Mouse (Mus musculus) C2C12 (cell line): ENCODE results near the gene Rbks. TPM values are rescaled to one million over a fixed set of nuclear protein-coding genes. Genes with fewer than 3 reads are reported as not detected.
"Not testable (repeated sequence)": the region's sequence is repeated elsewhere in the genome, so short reads cannot be mapped to it uniquely, and the experiment has no call there.

ENCODE experiments used
- H3K27me3 ChIP-seq: one replicate; pipeline ENCODE4 v1.6.1; 2011; ENCODE audit not compliant: control insufficient read depth, insufficient read depth, insufficient read length
- H3K36me3 ChIP-seq: one replicate; pipeline ENCODE4 v1.6.1; 2011; ENCODE audit not compliant: control insufficient read depth, insufficient read depth
- H3K4me3 ChIP-seq: one replicate; pipeline ENCODE4 v1.5.1; 2011; ENCODE audit warnings: mild to moderate bottlenecking, control low read depth; ENCODE audit not compliant: poor library complexity, insufficient read depth, severe bottlenecking
- H3K79me2 ChIP-seq: one replicate; pipeline ENCODE4 v1.6.1; 2011; ENCODE audit not compliant: control insufficient read depth, insufficient read depth
- H3K79me3 ChIP-seq: one replicate; pipeline ENCODE4 v1.6.1; 2011; ENCODE audit warnings: low read depth, control low read depth
- H3ac ChIP-seq: one replicate; pipeline ENCODE3; 2011; ENCODE audit warnings: low read depth; ENCODE audit not compliant: control insufficient read depth, insufficient read length
- CEBPB ChIP-seq: IDR thresholded peaks from one replicate; pipeline ENCODE4 v1.6.1; 2011; ENCODE audit warnings: low read depth, mild to moderate bottlenecking, control low read depth, moderate library complexity
- CTCF ChIP-seq: IDR thresholded peaks from one replicate; pipeline ENCODE4 v1.5.1; 2011; ENCODE audit not compliant: control insufficient read depth, insufficient read depth, insufficient read length
- FOSL1 ChIP-seq: IDR thresholded peaks from one replicate; pipeline ENCODE4 v1.8.0; 2011; ENCODE audit warnings: mild to moderate bottlenecking, low read length; ENCODE audit not compliant: poor library complexity, insufficient read depth, severe bottlenecking
- MAX ChIP-seq: IDR thresholded peaks from one replicate; pipeline ENCODE4 v1.6.1; 2011; ENCODE audit warnings: mild to moderate bottlenecking, control low read depth
- MYOD1 ChIP-seq: IDR thresholded peaks from one replicate; pipeline ENCODE4 v1.6.1; 2011; ENCODE audit warnings: low read depth; ENCODE audit not compliant: control insufficient read depth, insufficient read length
- MYOG ChIP-seq: IDR thresholded peaks from one replicate; pipeline ENCODE4 v1.6.1; 2011; ENCODE audit not compliant: control insufficient read depth, insufficient read length; ENCODE audit errors: extremely low read depth
- USF1 ChIP-seq: IDR thresholded peaks from one replicate; pipeline ENCODE4 v1.6.1; 2011; ENCODE audit warnings: low read depth, mild to moderate bottlenecking, control low read depth, moderate library complexity
- polyA plus RNA-seq: library from polyadenylated mRNA; unstranded; fragments of >200 nt; fragmentation: generic; extraction: Trizol; gene quantifications from one replicate; pipeline ENCODE4 v1.2.1, GENCODE M21; 2012; ENCODE audit warnings: missing spikeins

Gene Rbks
- polyA plus RNA-seq, 1 experiment = 1.3 TPM

DNA sequence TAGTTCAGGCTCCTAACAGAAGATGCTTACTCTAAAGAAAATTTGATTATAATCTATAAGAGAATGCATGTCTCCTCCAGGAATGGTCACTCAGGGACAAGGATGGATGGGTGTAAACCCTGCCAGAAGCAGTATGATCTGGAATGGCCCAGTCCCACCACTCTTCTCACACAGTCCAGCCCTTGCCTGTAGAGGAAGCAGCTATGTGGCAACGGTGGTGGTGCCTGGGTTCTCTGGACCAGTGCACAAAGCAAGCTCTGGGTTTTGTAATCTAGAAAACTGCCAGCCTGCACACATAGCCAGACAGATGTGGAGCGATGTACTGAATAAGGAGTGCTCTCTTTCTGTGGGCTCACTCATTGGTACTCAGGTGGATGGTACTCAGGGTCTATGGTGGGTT, 56.9 kb downstream of the Rbks start:
- no peaks in the 10 kb centered on the region for H3K79me3 ChIP-seq
- no peaks in the 10 kb centered on the region for H3K79me2 ChIP-seq
- H3K4me3 ChIP-seq = no peak overlapping the region
- H3K36me3 ChIP-seq = peaks cover 7% of the 10 kb centered on the region
- H3ac ChIP-seq = no peak overlapping the region
- TF ChIP-seq MYOD1 (no peak), FOSL1 (no peak), CTCF (no peak), CEBPB (no peak), MAX (no peak), USF1 (no peak), MYOG (no peak)
- H3K27me3 ChIP-seq = no peaks in the 10 kb centered on the region

DNA sequence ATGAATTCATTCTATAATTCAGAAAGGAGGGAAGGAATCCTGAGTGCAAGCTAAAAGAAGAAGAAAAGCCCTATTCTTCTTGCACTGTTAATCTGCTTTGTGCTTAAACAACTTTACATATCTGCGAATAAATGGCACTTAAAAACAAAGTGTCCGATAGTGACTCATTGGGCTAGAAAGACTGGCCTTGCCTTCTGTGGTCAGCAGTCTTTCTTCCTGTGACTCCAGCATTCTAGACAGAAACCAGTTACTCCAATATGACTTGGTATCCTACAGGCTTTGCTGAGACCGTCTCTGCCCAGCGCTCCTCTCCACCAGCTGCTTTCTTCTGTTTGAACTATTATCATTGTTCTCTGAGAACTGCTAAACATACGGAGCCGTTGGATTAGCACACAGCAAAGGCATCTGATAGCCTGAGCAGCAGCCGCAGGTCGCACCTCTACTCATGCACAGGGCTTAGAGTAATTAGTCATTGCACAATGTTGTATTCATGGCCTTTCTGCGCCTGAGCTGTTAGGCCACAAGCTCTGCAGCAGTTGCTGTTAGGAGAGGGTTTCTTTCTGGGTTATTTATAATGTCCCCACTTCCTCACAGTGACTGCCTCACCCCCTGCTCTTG, 60.7 kb downstream of the Rbks start:
- TF ChIP-seq MAX = peak; percentile 54
- TF ChIP-seq MYOG = no peak
- peak; percentile 2 for TF ChIP-seq FOSL1
- TF ChIP-seq MYOD1 = peak; percentile 29
- TF ChIP-seq CEBPB = peak; percentile 97
- no peaks in the 10 kb centered on the region for H3K79me2 ChIP-seq
- H3ac ChIP-seq = no peak overlapping the region
- no peaks in the 10 kb centered on the region for H3K27me3 ChIP-seq
- no peak overlapping the region for H3K4me3 ChIP-seq
- no peaks in the 10 kb centered on the region for H3K79me3 ChIP-seq
- peaks cover 5% of the 10 kb centered on the region for H3K36me3 ChIP-seq

DNA sequence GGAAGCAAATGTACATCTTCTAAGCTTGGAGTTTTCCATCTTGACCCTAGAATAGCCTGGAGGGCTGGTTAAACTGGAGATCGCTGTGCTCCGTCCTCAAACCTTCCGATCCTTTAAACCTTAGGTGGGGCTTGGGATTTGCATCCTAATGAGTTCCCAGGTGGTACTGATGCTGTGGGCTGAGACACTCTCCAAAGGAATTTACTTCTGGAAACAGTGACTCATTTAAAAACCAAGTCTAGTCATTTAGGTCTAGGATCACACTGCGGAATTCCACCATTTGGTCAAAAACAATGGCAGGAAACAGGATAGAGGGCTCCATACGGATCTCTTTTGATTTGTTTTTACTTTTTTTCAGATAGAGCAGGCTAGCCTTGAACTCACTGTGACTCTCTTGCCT, 62.7 kb downstream of the Rbks start:
- TF ChIP-seq FOSL1 (no peak), CTCF (no peak), USF1 (no peak), MYOD1 (no peak), MYOG (no peak), MAX (no peak), CEBPB (no peak)
- H3K79me2 ChIP-seq = no peaks in the 10 kb centered on the region
- H3K27me3 ChIP-seq = no peaks in the 10 kb centered on the region
- no peaks in the 10 kb centered on the region for H3K79me3 ChIP-seq
- no peak overlapping the region for H3ac ChIP-seq
- H3K36me3 ChIP-seq = no peaks in the 10 kb centered on the region
- H3K4me3 ChIP-seq = no peak overlapping the region

DNA sequence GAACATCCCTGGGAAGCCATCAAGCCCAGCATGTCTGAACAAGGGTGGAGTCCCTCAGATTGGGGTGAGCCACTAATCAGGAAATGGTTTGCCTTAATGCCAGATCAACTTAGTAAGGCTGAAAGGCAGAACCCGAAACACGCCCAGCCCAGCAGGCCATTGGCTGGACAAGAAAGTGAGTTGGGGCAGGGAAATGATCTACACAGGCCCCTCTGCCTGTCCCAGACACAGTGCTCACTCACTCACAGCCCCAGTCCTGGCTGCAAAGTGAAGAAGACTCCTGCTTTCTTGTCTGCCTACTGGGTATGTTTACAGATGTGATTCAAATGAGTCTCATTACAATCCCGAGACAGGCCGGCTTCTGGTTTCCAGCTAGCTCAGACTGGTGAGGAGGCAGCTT, 63.3 kb downstream of the Rbks start:
- H3K79me2 ChIP-seq = no peaks in the 10 kb centered on the region
- TF ChIP-seq MYOG (no peak), MAX (no peak), CTCF (no peak), CEBPB (no peak), MYOD1 (no peak), USF1 (no peak), FOSL1 (no peak)
- H3K4me3 ChIP-seq = no peak overlapping the region
- no peak overlapping the region for H3ac ChIP-seq
- H3K27me3 ChIP-seq = no peaks in the 10 kb centered on the region
- no peaks in the 10 kb centered on the region for H3K36me3 ChIP-seq
- no peaks in the 10 kb centered on the region for H3K79me3 ChIP-seq

DNA sequence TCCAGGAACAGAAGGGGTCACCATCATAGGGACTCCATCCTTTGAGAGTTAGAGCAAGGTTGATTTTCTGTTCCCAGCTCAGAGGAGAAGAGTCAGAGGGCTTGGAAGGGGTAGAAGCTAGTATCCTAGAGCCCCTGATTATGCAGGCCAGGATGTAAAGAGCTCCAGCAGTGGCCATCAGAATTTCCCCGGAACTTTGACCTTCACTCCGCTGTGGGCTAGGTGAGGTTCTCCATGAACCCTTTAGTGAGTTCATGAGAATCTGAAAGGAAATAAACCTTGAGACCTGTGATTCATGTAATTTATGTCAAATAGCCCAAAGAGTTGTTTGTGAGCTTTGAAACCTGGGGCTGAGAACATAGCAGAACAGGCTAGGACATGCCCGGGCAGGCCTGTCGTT, 66.3 kb downstream of the Rbks start:
- H3K27me3 ChIP-seq, H3K36me3 ChIP-seq, H3K79me2 ChIP-seq, H3K79me3 ChIP-seq, H3ac ChIP-seq, H3K4me3 ChIP-seq: not testable (repeated sequence)

DNA sequence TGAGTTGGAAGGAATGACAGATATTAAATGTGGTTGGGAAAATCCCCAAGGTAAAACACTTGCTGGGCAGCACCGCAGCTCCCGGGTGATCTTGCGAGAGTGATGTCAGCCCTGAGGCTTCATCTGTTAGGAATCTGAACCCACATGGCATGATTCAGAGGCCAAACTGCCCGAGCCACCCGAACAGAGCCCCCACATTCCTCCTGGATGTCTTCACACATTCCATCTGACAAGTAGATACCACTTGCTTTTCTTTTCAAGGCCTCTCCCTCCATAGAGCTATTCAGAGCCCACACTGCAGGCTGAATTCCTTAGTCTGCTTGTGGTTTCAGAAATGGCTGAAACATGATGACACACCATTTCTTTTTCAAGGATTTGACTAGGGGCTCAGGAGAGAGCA, 67.4 kb downstream of the Rbks start:
- Histone ChIP-seq H3K4me3 (no peak overlapping the region), H3K79me2 (no peaks in the 10 kb centered on the region), H3K27me3 (no peaks in the 10 kb centered on the region), H3K79me3 (no peaks in the 10 kb centered on the region), H3ac (no peak overlapping the region), H3K36me3 (no peaks in the 10 kb centered on the region)
- TF ChIP-seq MAX = peak; percentile 71
- TF ChIP-seq CEBPB = no peak
- peak; percentile 50 for TF ChIP-seq FOSL1
- TF ChIP-seq CTCF = no peak
- no peak for TF ChIP-seq MYOD1
